9 mouse cellular contexts compared by ENCODE assay signal in genomic region chr4:97779003-97779930, GRCm38 (mm10). TPM values are rescaled to one million over a fixed set of nuclear protein-coding genes. Genes with fewer than 3 reads are reported as not detected.
DNase-seq lines count a peak whose midpoint lies in the region; ATAC-seq and TF ChIP-seq lines count a peak whose summit lies in the region.
"Had no signal": no experiment of that assay in that cellular context is flagged by ENCODE, and none has a peak within 500 bp of the region (broad histone marks: within the 10 kb centered on the region; RNA-seq: fewer than 3 reads in every experiment).

No protein-coding gene starts in this region.

- peak overlapping the region; percentile 98 for H3K27ac ChIP-seq in heart, embryonic 16.5 days (ENCODE audit: low read length)
- H3K27ac ChIP-seq in liver, postnatal 0 days (ENCODE audit: low read depth), result peak overlapping the region; percentile 82

- H3K9ac ChIP-seq in heart, embryonic 16.5 days (ENCODE audit: low read length), result peak overlapping the region; percentile 99
- peak overlapping the region; percentile 91 for H3K9ac ChIP-seq in liver, postnatal 0 days (replicated peaks)

- H3K4me3 ChIP-seq in heart, embryonic 16.5 days (ENCODE audit: low read length), result peak overlapping the region; percentile 95
- H3K4me3 ChIP-seq in liver, postnatal 0 days (ENCODE audit: low read depth, low read length), result peak overlapping the region; percentile 89

- peak; percentile 48 for DNase-seq in embryo, embryonic 10.5 days (ENCODE audit: low spot score)
- DNase-seq in embryo, embryonic 10 days (ENCODE audit: low spot score), result no peak
- DNase-seq in ZHBTc4 (ENCODE audit: low read depth, low spot score), result peak; percentile 26
- no peak for DNase-seq in liver, postnatal 0 days
- DNase-seq in layer of hippocampus, postnatal 14 days (ENCODE audit: low spot score in 2 of 2), result no peak
- DNase-seq in B cell, adult 2 months, result no peak
- DNase-seq in ovary, adult 18-20 months (ENCODE audit: low spot score), result no peak

- peaks cover 19% of the 10 kb centered on the region for H3K4me1 ChIP-seq in heart, embryonic 16.5 days (ENCODE audit: control insufficient read depth, insufficient read depth, low read length)
- H3K4me1 ChIP-seq in liver, postnatal 0 days (ENCODE audit: insufficient read depth), result 0 out of 2 replicates have a peak, but pooled peaks cover 15% of the 10 kb centered on the region

- no peak for TF ChIP-seq CTCF in liver, postnatal 0 days (IDR thresholded peaks at IDR 0.05; ENCODE audit: low read depth)

- no peak for TF ChIP-seq EP300 in liver, postnatal 0 days (IDR thresholded peaks at IDR 0.05; ENCODE audit: low read depth)

- peaks cover 14% of the 10 kb centered on the region for H3K36me3 ChIP-seq in heart, embryonic 16.5 days (ENCODE audit: control insufficient read depth, insufficient read depth)
- H3K36me3 ChIP-seq in liver, postnatal 0 days (replicated peaks; ENCODE audit: insufficient read depth, low read length), result peaks cover 12% of the 10 kb centered on the region; the same call in 1 of the 2 replicates

- H3K4me2 ChIP-seq in heart, embryonic 16.5 days (ENCODE audit: low read depth, low read length), result peak overlapping the region; percentile 84
- peak overlapping the region; percentile 83 for H3K4me2 ChIP-seq in liver, postnatal 0 days (ENCODE audit: low read depth, low read length)

- no peaks in the 10 kb centered on the region for H3K9me3 ChIP-seq in heart, embryonic 16.5 days (replicated peaks; ENCODE audit: control insufficient read depth, low read length)
- no peaks in the 10 kb centered on the region for H3K9me3 ChIP-seq in liver, postnatal 0 days (ENCODE audit: low read length)

- H3K27me3 ChIP-seq in heart, embryonic 16.5 days (ENCODE audit: control insufficient read depth, insufficient read depth, low read length), result no peaks in the 10 kb centered on the region
- no peaks in the 10 kb centered on the region for H3K27me3 ChIP-seq in liver, postnatal 0 days (ENCODE audit: insufficient read depth, low read length)

- WGBS in heart, embryonic 16.5 days, result 9% methylated on average over 18 of the region's 18 CpGs
- WGBS in liver, postnatal 0 days (ENCODE audit: insufficient replicate concordance), result 25% methylated on average over 18 of the region's 18 CpGs

- ATAC-seq in heart, embryonic 16.5 days (replicated peaks; ENCODE audit: extremely low read depth, insufficient read depth, low FRiP score), result no peak
- no peak for ATAC-seq in liver, postnatal 0 days

RNA-seq across cellular contexts. Expression of gene E130114P18Rik, which starts 1.4 kb away (rescaled TPM):
- 0.47 and 0.75 TPM in 2 replicates for polyA plus RNA-seq in heart, embryonic 16.5 days (2015; fragmentation: Nextera tagmentation; extraction: Ambion mirVana)
- not detected in 2 replicates for polyA plus RNA-seq in liver, postnatal 0 days (2015; fragmentation: Nextera tagmentation; extraction: Ambion mirVana)
- 10 to 100 TPM in 1 of 2 experiments, 1 to 10 TPM in 1; 8.4 to 11.7 TPM for total RNA-seq in layer of hippocampus, postnatal 14 days (2021)
- polyA plus RNA-seq: C2C12 had no signal

RNA-seq across cellular contexts. Expression of gene Nfia, which starts 6.7 kb away (rescaled TPM):
- 37.3 and 42.0 TPM in 2 replicates for polyA plus RNA-seq in heart, embryonic 16.5 days (2015; fragmentation: Nextera tagmentation; extraction: Ambion mirVana)
- polyA plus RNA-seq in liver, postnatal 0 days (2015; fragmentation: Nextera tagmentation; extraction: Ambion mirVana), result 9.9 TPM in 2 replicates
- 100 to 1,000 TPM; 131 to 132 TPM for total RNA-seq in layer of hippocampus, postnatal 14 days (2021)

Comparison
In these comparisons a context has a peak if more than half of its experiments do, and no peak if none do; other contexts are left out.
1. DNase-seq: peak in embryo, embryonic 10.5 days (single experiment) and ZHBTc4 (single experiment); none in embryo, embryonic 10 days (single experiment), liver, postnatal 0 days (single experiment), layer of hippocampus, postnatal 14 days (0 of 2), B cell, adult 2 months (0 of 2) and ovary, adult 18-20 months (single experiment).